Mouse (Mus musculus) liver, embryonic 13.5 days (tissue): ENCODE measurements around the gene Sipa1l2. TPM values are rescaled to one million over a fixed set of nuclear protein-coding genes. Genes with fewer than 3 reads are reported as not detected.
A peak's percentile ranks its signal among the peaks of the same experiment; 100 is the strongest.
"Not testable (repeated sequence)": the region's sequence is repeated elsewhere in the genome, so short reads cannot be mapped to it uniquely, and the experiment has no call there.

Experiments
- ATAC-seq: fragments of 200-750 bp; cut with Nextera tagmentation; 2 replicates; pipeline ENCODE4 v1.8.0; 2017; ENCODE audit warnings: low read depth, mild to moderate bottlenecking, moderate number of reproducible peaks, moderate library complexity
- DNase-seq: peaks from one replicate; pipeline ENCODE4 v3.0.0; 2022
- H3K27ac ChIP-seq: fragments of 300-500 bp; sonication (generic); 2 replicates; pipeline ENCODE4 v1.5.1; 2015; ENCODE audit warnings: moderate library complexity, mild to moderate bottlenecking, inconsistent platforms
- H3K27me3 ChIP-seq: fragments of 300-500 bp; sonication (generic); 2 replicates; pipeline ENCODE4 v1.6.1; 2015; ENCODE audit warnings: mild to moderate bottlenecking, inconsistent platforms
- H3K36me3 ChIP-seq: fragments of 300-500 bp; sonication (generic); 2 replicates; pipeline ENCODE4 v1.6.1; 2015; ENCODE audit warnings: mild to moderate bottlenecking, inconsistent platforms
- H3K4me1 ChIP-seq: fragments of 300-500 bp; sonication (generic); replicated peaks from 2 replicates; pipeline ENCODE4 v1.6.1; 2015; ENCODE audit warnings: inconsistent platforms
- H3K4me2 ChIP-seq: fragments of 300-500 bp; sonication (generic); 2 replicates; pipeline ENCODE4 v1.6.1; 2015; ENCODE audit warnings: inconsistent platforms, mild to moderate bottlenecking, moderate library complexity
- H3K4me3 ChIP-seq: fragments of 300-500 bp; sonication (generic); replicated peaks from 2 replicates; pipeline ENCODE4 v1.5.1; 2015; ENCODE audit warnings: mild to moderate bottlenecking, inconsistent platforms
- H3K9ac ChIP-seq: fragments of 300-500 bp; sonication (generic); 2 replicates; pipeline ENCODE4 v1.6.1; 2015; ENCODE audit warnings: mild to moderate bottlenecking, inconsistent platforms
- H3K9me3 ChIP-seq: fragments of 300-500 bp; sonication (generic); replicated peaks from 2 replicates; pipeline ENCODE4 v1.6.1; 2016; ENCODE audit warnings: inconsistent platforms
- WGBS: fragments of 180-500 bp; shearing (Covaris S2); methylation state at CpG from one replicate; pipeline ENCODE4 v1.1.7; 2015; ENCODE audit not compliant: insufficient replicate concordance; 5-methylcytosine and 5-hydroxymethylcytosine counted together
- polyA plus RNA-seq: library from polyadenylated mRNA; unstranded; fragments of >200 nt; fragmentation: Nextera tagmentation; extraction: Ambion mirVana; gene quantifications from 2 replicates; pipeline ENCODE4 v1.2.1, GENCODE M21; 2015

The Sipa1l2 gene
- polyA plus RNA-seq, 1 experiment from 2014 or later = 0.70 TPM

GRCm38 (mm10) chr8:125413001-125413909 is 156.4 kb downstream of the Sipa1l2 start:
- DNase-seq (no peak), ATAC-seq (no peak)
- WGBS = 30% methylated on average over 13 of the region's 13 CpGs
- Histone ChIP-seq H3K9me3 (no peaks in the 10 kb centered on the region), H3K36me3 (no peaks in the 10 kb centered on the region), H3K9ac (no peak overlapping the region), H3K27me3 (no peaks in the 10 kb centered on the region), H3K4me3 (no peak overlapping the region), H3K4me2 (no peak overlapping the region), H3K4me1 (no peaks in the 10 kb centered on the region; the same call in 1 of the 2 replicates), H3K27ac (no peak overlapping the region)

GRCm38 (mm10) chr8:125410646-125411045 is 159.0 kb downstream of the Sipa1l2 start:
- no peak for ATAC-seq
- H3K27ac ChIP-seq = no peak overlapping the region
- 40% methylated on average over 5 of the region's 5 CpGs for WGBS

GRCm38 (mm10) chr8:125407672-125408071 is 161.9 kb downstream of the Sipa1l2 start:
- Histone ChIP-seq H3K9me3 (0 out of 2 replicates have a peak, but pooled peaks cover 3% of the 10 kb centered on the region), H3K9ac (no peak overlapping the region), H3K27me3 (no peaks in the 10 kb centered on the region), H3K27ac (no peak overlapping the region), H3K4me2 (no peak overlapping the region), H3K4me1 (no peaks in the 10 kb centered on the region), H3K36me3 (no peaks in the 10 kb centered on the region), H3K4me3 (no peak overlapping the region)
- ATAC-seq = no peak
- 56% methylated on average over 9 of the region's 9 CpGs for WGBS
- no peak for DNase-seq

More at GRCm38 (mm10) chr8:125410646-125411045, 159.0 kb downstream of the Sipa1l2 start:
- H3K9ac ChIP-seq = no peak overlapping the region
- no peak for DNase-seq
- no peaks in the 10 kb centered on the region for H3K4me1 ChIP-seq
- no peaks in the 10 kb centered on the region for H3K27me3 ChIP-seq
- no peak overlapping the region for H3K4me3 ChIP-seq
- no peak overlapping the region for H3K4me2 ChIP-seq
- H3K9me3 ChIP-seq = no peaks in the 10 kb centered on the region
- no peaks in the 10 kb centered on the region for H3K36me3 ChIP-seq

GRCm38 (mm10) chr8:125406453-125406852 is 163.2 kb downstream of the Sipa1l2 start:
- WGBS = 52% methylated on average over 5 of the region's 5 CpGs
- Histone ChIP-seq H3K9ac (no peak overlapping the region), H3K4me2 (no peak overlapping the region), H3K36me3 (no peaks in the 10 kb centered on the region), H3K27me3 (no peaks in the 10 kb centered on the region), H3K27ac (no peak overlapping the region), H3K4me1 (no peaks in the 10 kb centered on the region), H3K9me3 (0 out of 2 replicates have a peak, but pooled peaks cover 3% of the 10 kb centered on the region), H3K4me3 (no peak overlapping the region)
- DNase-seq = no peak
- no peak for ATAC-seq

- no peak for ATAC-seq
- Histone ChIP-seq H3K4me1 (peaks cover 4% of the 10 kb centered on the region; the same call in 1 of the 2 replicates), H3K27ac (no peak overlapping the region), H3K27me3 (no peaks in the 10 kb centered on the region), H3K9ac (no peak overlapping the region), H3K36me3 (no peaks in the 10 kb centered on the region), H3K4me3 (no peak overlapping the region), H3K4me2 (no peak overlapping the region), H3K9me3 (0 out of 2 replicates have a peak, but pooled peaks cover 3% of the 10 kb centered on the region)
- 68% methylated on average over 3 of the region's 3 CpGs for WGBS
- DNase-seq = no peak
These were observed 168.3 kb downstream of the Sipa1l2 start for GRCm38 (mm10) chr8:125401350-125401749.

- Histone ChIP-seq H3K27ac (no peak overlapping the region), H3K4me3 (no peak overlapping the region), H3K27me3 (no peaks in the 10 kb centered on the region), H3K4me1 (peaks cover 4% of the 10 kb centered on the region; the same call in 1 of the 2 replicates), H3K9ac (no peak overlapping the region), H3K9me3 (no peaks in the 10 kb centered on the region), H3K4me2 (no peak overlapping the region), H3K36me3 (no peaks in the 10 kb centered on the region)
- ATAC-seq (peak; percentile 51; the same call in 1 of the 2 replicates), DNase-seq (peak; percentile 20)
- 40% methylated on average over 13 of the region's 14 CpGs for WGBS
These were observed 171.6 kb downstream of the Sipa1l2 start for GRCm38 (mm10) chr8:125397981-125398380.

GRCm38 (mm10) chr8:125395682-125396081 is 173.9 kb downstream of the Sipa1l2 start:
- H3K4me3 ChIP-seq, H3K4me1 ChIP-seq, DNase-seq, H3K4me2 ChIP-seq, H3K36me3 ChIP-seq, H3K9ac ChIP-seq, H3K27me3 ChIP-seq, H3K9me3 ChIP-seq, H3K27ac ChIP-seq, ATAC-seq: not testable (repeated sequence)
- WGBS = 75% methylated on average over 8 of the region's 8 CpGs

- Histone ChIP-seq H3K27ac (no peak overlapping the region), H3K4me1 (peaks cover 4% of the 10 kb centered on the region; the same call in 1 of the 2 replicates), H3K4me2 (no peak overlapping the region), H3K9me3 (no peaks in the 10 kb centered on the region), H3K4me3 (no peak overlapping the region), H3K36me3 (no peaks in the 10 kb centered on the region), H3K27me3 (no peaks in the 10 kb centered on the region), H3K9ac (no peak overlapping the region)
- DNase-seq (no peak), ATAC-seq (no peak)
- 61% methylated on average over 8 of the region's 8 CpGs for WGBS
These were observed 174.6 kb downstream of the Sipa1l2 start for GRCm38 (mm10) chr8:125395032-125395431.

GRCm38 (mm10) chr8:125391685-125392084 is 177.9 kb downstream of the Sipa1l2 start:
- peaks cover 10% of the 10 kb centered on the region for H3K4me1 ChIP-seq
- no peaks in the 10 kb centered on the region for H3K9me3 ChIP-seq
- no peaks in the 10 kb centered on the region for H3K27me3 ChIP-seq
- no peak overlapping the region for H3K9ac ChIP-seq
- no peaks in the 10 kb centered on the region for H3K36me3 ChIP-seq
- ATAC-seq (no peak), DNase-seq (no peak)
- no peak overlapping the region for H3K27ac ChIP-seq
- 33% methylated on average over 7 of the region's 7 CpGs for WGBS
- H3K4me2 ChIP-seq = peak overlapping the region; percentile 21; the same call in 1 of the 2 replicates
- no peak overlapping the region for H3K4me3 ChIP-seq

- no peak overlapping the region for H3K4me3 ChIP-seq
- H3K9me3 ChIP-seq = no peaks in the 10 kb centered on the region
- H3K27me3 ChIP-seq = no peaks in the 10 kb centered on the region
- no peak overlapping the region for H3K27ac ChIP-seq
- H3K4me2 ChIP-seq = peak overlapping the region; percentile 21; the same call in 1 of the 2 replicates
- H3K4me1 ChIP-seq = peaks cover 10% of the 10 kb centered on the region
- H3K36me3 ChIP-seq = no peaks in the 10 kb centered on the region
- no peak; the same call in 1 of the 2 replicates for ATAC-seq
- no peak overlapping the region for H3K9ac ChIP-seq
- 18% methylated on average over 8 of the region's 8 CpGs for WGBS
- DNase-seq = no peak
These were observed 178.3 kb downstream of the Sipa1l2 start for GRCm38 (mm10) chr8:125391271-125391670.

- no peak for DNase-seq
- Histone ChIP-seq H3K36me3 (no peaks in the 10 kb centered on the region), H3K4me2 (no peak overlapping the region), H3K27ac (no peak overlapping the region), H3K9me3 (no peaks in the 10 kb centered on the region), H3K4me1 (peaks cover 16% of the 10 kb centered on the region), H3K9ac (no peak overlapping the region), H3K4me3 (no peak overlapping the region), H3K27me3 (no peaks in the 10 kb centered on the region)
- WGBS = 54% methylated on average over 6 of the region's 6 CpGs
- no peak for ATAC-seq
These were observed 179.1 kb downstream of the Sipa1l2 start for GRCm38 (mm10) chr8:125390506-125390895.
